Mouse (Mus musculus): Measurements from ENCODE around the gene Rab21.

GRCm38 (mm10) chr10:115284170-115284569 is 31.2 kb downstream of the Rab21 start:
- TF ChIP-seq TAL1 (IDR thresholded peaks at IDR 0.05; ENCODE audit: low read length) (no peak), GATA1 (IDR thresholded peaks at IDR 0.05; ENCODE audit: low read length) (no peak)

Data from erythroblast, embryonic 14.5 days (primary cell).